Mouse (Mus musculus): ENCODE measurements at regions not wholly inside any gene's neighbourhood (a gene's known extent, or its start where the extent isn't known, plus 50 kb on each side); places are given as distances from the start of the nearest gene placed in this dataset.

GRCm38 (mm10) chr7:136590947-136591346 lies 303.5 kb upstream of the Mgmt start:
- no peak for TF ChIP-seq POLR2A (IDR thresholded peaks at IDR 0.05; ENCODE audit: extremely low read depth, insufficient read depth, low read length)
- no peak for TF ChIP-seq CTCF (IDR thresholded peaks at IDR 0.05; ENCODE audit: low read depth, low read length)
